In the genomic region with DNA sequence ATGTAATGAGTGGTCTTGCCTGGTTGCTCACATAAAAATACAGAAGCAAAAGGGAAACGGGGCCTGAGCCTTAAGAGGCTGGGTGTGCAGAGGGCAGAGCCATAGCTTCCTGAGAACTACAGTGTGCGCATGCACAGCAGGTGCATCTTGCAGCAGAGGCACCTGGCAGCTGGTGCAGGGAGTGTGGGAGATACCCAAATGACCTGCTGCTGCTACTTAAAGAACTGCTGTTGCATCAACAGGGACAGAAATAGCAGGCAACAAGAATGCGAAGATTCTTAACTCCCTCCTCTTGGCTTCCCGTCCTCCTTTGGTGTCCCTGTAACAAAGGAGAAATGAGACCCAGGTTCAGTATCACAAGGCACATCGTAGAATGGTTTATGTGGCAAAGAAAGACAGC, we compare ENCODE assay signal across 42 mouse cellular contexts. TPM values are rescaled to one million over a fixed set of nuclear protein-coding genes. Genes with fewer than 3 reads are reported as not detected.
DNase-seq lines count a peak whose midpoint lies in the region; ATAC-seq and TF ChIP-seq lines count a peak whose summit lies in the region.
"Had no signal": no experiment of that assay in that cellular context is flagged by ENCODE, and none has a peak within 500 bp of the region (broad histone marks: within the 10 kb centered on the region; RNA-seq: fewer than 3 reads in every experiment).

No protein-coding gene starts in this region.

- H3K36me3 ChIP-seq in midbrain, embryonic 12.5 days: no peaks in the 10 kb centered on the region
- H3K36me3 ChIP-seq in midbrain, embryonic 10.5 days: no peaks in the 10 kb centered on the region
- H3K36me3 ChIP-seq in CH12.LX (replicated peaks in 1 of 2; ENCODE audit: control insufficient read depth in 1 of 2, insufficient read depth in 1 of 2, low read length in 1 of 2): no peaks in the 10 kb centered on the region
- no peaks in the 10 kb centered on the region for H3K36me3 ChIP-seq in limb, embryonic 14.5 days (ENCODE audit: control insufficient read depth, insufficient read depth, low read length)
- H3K36me3 ChIP-seq in hindbrain, postnatal 0 days (ENCODE audit: insufficient read depth, low read length): no peaks in the 10 kb centered on the region
- H3K36me3 ChIP-seq: embryonic facial prominence, embryonic 13.5 days; heart, embryonic 15.5 days; intestine, embryonic 15.5 days; lung, embryonic 15.5 days; neural tube, embryonic 12.5 days had no signal

- H3K4me2 ChIP-seq in midbrain, embryonic 12.5 days (replicated peaks): no peak overlapping the region
- no peak overlapping the region for H3K4me2 ChIP-seq in CH12.LX (ENCODE audit: insufficient read depth, low read depth, poor library complexity, severe bottlenecking)
- no peak overlapping the region for H3K4me2 ChIP-seq in limb, embryonic 14.5 days (replicated peaks; ENCODE audit: low read depth, low read length, severe bottlenecking)
- H3K4me2 ChIP-seq in hindbrain, postnatal 0 days (ENCODE audit: low read depth, low read length): no peak overlapping the region
- H3K4me2 ChIP-seq: embryonic facial prominence, embryonic 13.5 days; heart, embryonic 15.5 days; intestine, embryonic 15.5 days; liver, embryonic 11.5 days; lung, embryonic 15.5 days; neural tube, embryonic 12.5 days had no signal

- dilution Hi-C loops in CH12.LX (cut with MboI; ENCODE audit: extremely low pct_ligation_motif_present, extremely low pct_unique_long_range_greater_than_20kb, low sequenced_read_pairs): no loop called here

- TF ChIP-seq POLR2A in CH12.LX (IDR thresholded peaks at IDR 0.05; ENCODE audit: low read depth, low read length): no peak
- TF ChIP-seq POLR2A in limb, embryonic 14.5 days (IDR thresholded peaks at IDR 0.05; ENCODE audit: borderline replicate concordance, extremely low read depth, insufficient read depth, insufficient read length): no peak

- H3K4me1 ChIP-seq in midbrain, embryonic 12.5 days: peaks cover 22% of the 10 kb centered on the region
- peaks cover 38% of the 10 kb centered on the region for H3K4me1 ChIP-seq in midbrain, embryonic 10.5 days
- peaks cover 0 to 34% of the 10 kb centered on the region in 2 experiments; a peak in 3 of 4 replicates for H3K4me1 ChIP-seq in CH12.LX (ENCODE audit: control insufficient read depth in 1 of 2, insufficient read depth in 2 of 2)
- H3K4me1 ChIP-seq in limb, embryonic 14.5 days (ENCODE audit: control insufficient read depth, insufficient read depth, low read length): peaks cover 15% of the 10 kb centered on the region
- H3K4me1 ChIP-seq in hindbrain, postnatal 0 days (ENCODE audit: insufficient read depth, low read length): peaks cover 5% of the 10 kb centered on the region; the same call in 1 of the 2 replicates

- TF ChIP-seq CTCF in CH12.LX (conservative IDR thresholded peaks at IDR 0.05 in 1 of 2, IDR thresholded peaks at IDR 0.05 in 1 of 2; ENCODE audit: low read depth in 2 of 2, low read length in 2 of 2): no peak
- no peak for TF ChIP-seq CTCF in hindbrain, postnatal 0 days (IDR thresholded peaks at IDR 0.05; ENCODE audit: low read depth)

- in situ Hi-C loops in CH12.LX (cut with MboI; ENCODE audit: low pct_ligation_motif_present, low pct_unique_long_range_greater_than_20kb, low sequenced_read_pairs): no loop called here

- H3K4me3 ChIP-seq in midbrain, embryonic 12.5 days: no peak overlapping the region
- no peak overlapping the region for H3K4me3 ChIP-seq in midbrain, embryonic 10.5 days
- H3K4me3 ChIP-seq in CH12.LX (replicated peaks in 1 of 3; ENCODE audit: low read depth in 2 of 3, low read length in 2 of 3, poor library complexity in 1 of 3): no peak overlapping the region
- no peak overlapping the region for H3K4me3 ChIP-seq in limb, embryonic 14.5 days (replicated peaks; ENCODE audit: low read length)
- no peak overlapping the region for H3K4me3 ChIP-seq in hindbrain, postnatal 0 days (ENCODE audit: low read length)
- H3K4me3 ChIP-seq: embryonic facial prominence, embryonic 13.5 days; erythroblast, embryonic 14.5 days; heart, embryonic 15.5 days; intestine, embryonic 15.5 days; lung, embryonic 15.5 days; neural tube, embryonic 12.5 days had no signal

- no peaks in the 10 kb centered on the region; the same call in 1 of the 2 replicates for H3K79me2 ChIP-seq in CH12.LX (replicated peaks; ENCODE audit: control insufficient read depth, extremely low read depth, insufficient read depth, poor library complexity, severe bottlenecking)

- H3K27me3 ChIP-seq in midbrain, embryonic 12.5 days: peaks cover 11% of the 10 kb centered on the region
- peaks cover 23% of the 10 kb centered on the region; the same call in 1 of the 2 replicates for H3K27me3 ChIP-seq in midbrain, embryonic 10.5 days (ENCODE audit: low read depth, poor library complexity, severe bottlenecking)
- peaks cover 5% of the 10 kb centered on the region for H3K27me3 ChIP-seq in CH12.LX (replicated peaks)
- H3K27me3 ChIP-seq in limb, embryonic 14.5 days (ENCODE audit: control insufficient read depth, insufficient read depth, low read length): no peaks in the 10 kb centered on the region
- H3K27me3 ChIP-seq in hindbrain, postnatal 0 days (ENCODE audit: insufficient read depth, low read length): no peaks in the 10 kb centered on the region
- H3K27me3 ChIP-seq: intestine, embryonic 15.5 days; lung, embryonic 15.5 days; neural tube, embryonic 12.5 days had no signal

- 0 out of 2 replicates have a peak, but pooled peaks have one; percentile 16 for TF ChIP-seq EP300 in CH12.LX (IDR thresholded peaks at IDR 0.05; ENCODE audit: low read length)

- no peak overlapping the region for H3K9ac ChIP-seq in midbrain, embryonic 12.5 days (replicated peaks)
- no peak overlapping the region for H3K9ac ChIP-seq in CH12.LX (ENCODE audit: insufficient read depth, low read depth)
- no peak overlapping the region for H3K9ac ChIP-seq in limb, embryonic 14.5 days (ENCODE audit: low read depth, low read length, severe bottlenecking)
- H3K9ac ChIP-seq in hindbrain, postnatal 0 days (replicated peaks; ENCODE audit: low read length): no peak overlapping the region
- H3K9ac ChIP-seq: embryonic facial prominence, embryonic 13.5 days; heart, embryonic 15.5 days; intestine, embryonic 15.5 days; lung, embryonic 15.5 days; neural tube, embryonic 12.5 days had no signal

- no peak for ATAC-seq in midbrain, embryonic 12.5 days (ENCODE audit: low FRiP score, low read depth)
- peak; percentile 45 for ATAC-seq in limb, embryonic 14.5 days (ENCODE audit: low FRiP score, low read depth)
- ATAC-seq in hindbrain, postnatal 0 days: no peak
- ATAC-seq: hindbrain, embryonic 16.5 days; intestine, embryonic 15.5 days; Patski had no signal

- 0 out of 2 replicates have a peak overlapping the region, but pooled peaks have one; percentile 20 for H3K27ac ChIP-seq in midbrain, embryonic 12.5 days (replicated peaks)
- H3K27ac ChIP-seq in midbrain, embryonic 10.5 days (replicated peaks): no peak overlapping the region
- H3K27ac ChIP-seq in CH12.LX (ENCODE audit: insufficient read depth, low read depth): no peak overlapping the region
- no peak overlapping the region for H3K27ac ChIP-seq in limb, embryonic 14.5 days (replicated peaks; ENCODE audit: low read depth, low read length)
- H3K27ac ChIP-seq in hindbrain, postnatal 0 days: no peak overlapping the region
- H3K27ac ChIP-seq: embryonic facial prominence, embryonic 13.5 days; heart, embryonic 15.5 days; intestine, embryonic 15.5 days; kidney, postnatal 0 days; lung, embryonic 15.5 days; neural tube, embryonic 12.5 days; stomach, postnatal 0 days had no signal

- WGBS in midbrain, embryonic 12.5 days: 75% methylated on average over 5 of the region's 5 CpGs
- 73% methylated on average over 5 of the region's 5 CpGs for WGBS in midbrain, embryonic 10.5 days
- 31% methylated on average over 5 of the region's 5 CpGs for WGBS in limb, embryonic 14.5 days
- WGBS in hindbrain, postnatal 0 days: 62% methylated on average over 5 of the region's 5 CpGs

- no peaks in the 10 kb centered on the region for H3K9me3 ChIP-seq in midbrain, embryonic 12.5 days
- peaks cover 12% of the 10 kb centered on the region for H3K9me3 ChIP-seq in midbrain, embryonic 10.5 days (replicated peaks)
- H3K9me3 ChIP-seq in CH12.LX (replicated peaks; ENCODE audit: low read length): peaks cover 20% of the 10 kb centered on the region
- H3K9me3 ChIP-seq in limb, embryonic 14.5 days (ENCODE audit: control insufficient read depth, low read length): no peaks in the 10 kb centered on the region
- no peaks in the 10 kb centered on the region for H3K9me3 ChIP-seq in hindbrain, postnatal 0 days (ENCODE audit: low read length)
- H3K9me3 ChIP-seq: embryonic facial prominence, embryonic 13.5 days; heart, embryonic 15.5 days; intestine, embryonic 15.5 days; lung, embryonic 15.5 days; neural tube, embryonic 12.5 days had no signal

- TF ChIP-seq RAD21 in CH12.LX (IDR thresholded peaks at IDR 0.05; ENCODE audit: low read depth, low read length): no peak

- no peak for DNase-seq in midbrain, embryonic 10.5 days (ENCODE audit: low spot score)
- DNase-seq in 3T3-L1 (ENCODE audit: low read depth, low spot score) (peak; percentile 18), CH12.LX (ENCODE audit: extremely low read depth) (peak; percentile 69)
- DNase-seq in limb, embryonic 14.5 days (ENCODE audit: low spot score): no peak
- DNase-seq in retina, embryonic 14.5 days (ENCODE audit: low spot score): no peak
- DNase-seq in hindbrain, postnatal 0 days (ENCODE audit: low spot score): no peak
- DNase-seq: adrenal gland, postnatal 10 days; cerebellum, adult 11 months; cerebellum, adult 9-11 months; embryo, embryonic 11 days; gastrocnemius, postnatal 14 days; kidney, adult 8-10 months; lung, postnatal 36 days; retina, postnatal 1 day; right cerebral cortex, postnatal 14 days; thymus, adult 2 months; thymus, postnatal 36 days had no signal

TF ChIP-seq in CH12.LX, 34 proteins besides CTCF, POLR2A, EP300 and RAD21 (continues in another document):
- no peak for TF ChIP-seq USF1 (IDR thresholded peaks at IDR 0.05; ENCODE audit: low read depth, low read length)
- no peak for TF ChIP-seq MAZ (IDR thresholded peaks at IDR 0.05; ENCODE audit: low read depth, low read length)
- no peak for TF ChIP-seq ZKSCAN1 (IDR thresholded peaks at IDR 0.05; ENCODE audit: borderline replicate concordance, low read depth, low read length)
- TF ChIP-seq MAFK (IDR thresholded peaks at IDR 0.05; ENCODE audit: insufficient replicate concordance, low read length): no peak
- no peak for TF ChIP-seq CHD1 (IDR thresholded peaks at IDR 0.05; ENCODE audit: low read depth, low read length)
- no peak for TF ChIP-seq ZNF384 (IDR thresholded peaks at IDR 0.05; ENCODE audit: low read depth, low read length)

RNA-seq across cellular contexts. Expression of gene Gm21915, which starts 56.3 kb away (rescaled TPM):
- polyA plus RNA-seq in midbrain, embryonic 12.5 days (2016; fragmentation: Nextera tagmentation; extraction: Ambion mirVana): not detected in 2 replicates
- polyA plus RNA-seq in midbrain, embryonic 10.5 days (2016; fragmentation: Nextera tagmentation; extraction: Ambion mirVana): not detected in 2 replicates
- total RNA-seq in CH12.LX (2012; rRNA removed): not detected in 2 replicates
- not detected in 2 replicates for total RNA-seq in CH12.LX (2014; rRNA removed)
- not detected in 2 replicates for polyA plus RNA-seq in CH12.LX (2012; ENCODE audit: insufficient read length, low read depth)
- polyA plus RNA-seq in limb, embryonic 14.5 days (2012; rRNA removed): not detected in 2 replicates
- not detected in 2 replicates for polyA plus RNA-seq in limb, embryonic 14.5 days (2014; fragmentation: Nextera tagmentation; extraction: Ambion mirVana)
- total RNA-seq in hindbrain, postnatal 0 days (2014; rRNA removed): not detected in 2 replicates
- not detected in 2 replicates for polyA plus RNA-seq in hindbrain, postnatal 0 days (2015; fragmentation: Nextera tagmentation; extraction: Ambion mirVana)
- total RNA-seq: adrenal gland, postnatal 10 days; gastrocnemius, postnatal 14 days; granulocyte monocyte progenitor cell, adult 5-6 weeks; heart, postnatal 25 days; layer of hippocampus, adult 8-10 months; left cerebral cortex, postnatal 10 days; megakaryocyte-erythroid progenitor cell, adult 5-6 weeks; MEL; monocyte, adult 5-6 weeks had no signal
- polyA plus RNA-seq: C2C12; embryonic facial prominence, embryonic 13.5 days; erythroblast, embryonic 14.5 days; forebrain, embryonic 11.5 days; heart, embryonic 15.5 days; hindbrain, embryonic 11.5 days; hindbrain, embryonic 16.5 days; intestine, embryonic 15.5 days; kidney, postnatal 0 days; limb, embryonic 11.5 days; liver, embryonic 11.5 days; liver, embryonic 16.5 days; lung, embryonic 15.5 days; neural tube, embryonic 12.5 days; Patski; small intestine, adult 2 months; stomach, postnatal 0 days; thymus, adult 2 months had no signal

Comparison
In these comparisons a context has a peak if more than half of its experiments do, and no peak if none do; other contexts are left out.
1. DNase-seq: peak in 3T3-L1 (single experiment) and CH12.LX (single experiment); none in midbrain, embryonic 10.5 days (single experiment), limb, embryonic 14.5 days (single experiment), retina, embryonic 14.5 days (single experiment) and hindbrain, postnatal 0 days (single experiment).